Mouse (Mus musculus): ENCODE results near the gene Scfd2.

GRCm38 (mm10) chr5:74561151-74561550 lies 29.6 kb upstream of the Scfd2 start:
- no peak for TF ChIP-seq POLR2A (IDR thresholded peaks at IDR 0.05; ENCODE audit: borderline replicate concordance, control insufficient read depth, low read depth, low read length)
- TF ChIP-seq CTCF (IDR thresholded peaks at IDR 0.05; ENCODE audit: control insufficient read depth, insufficient read depth, low read length), result no peak

All from bone marrow, adult 2 months (tissue).